Mouse (Mus musculus) spleen, embryonic (tissue): ENCODE measurements at regions not wholly inside any gene's neighbourhood (a gene's known extent, or its start where the extent isn't known, plus 50 kb on each side); places are given as distances from the start of the nearest gene placed in this dataset.

Experiments used
- CTCF ChIA-PET: fragments of 350-600 bp; sonication (Branson Sonifier 250); formaldehyde crosslinking; loops from one replicate; lab custom pipeline; 2022; lab: Charles Lee

DNA sequence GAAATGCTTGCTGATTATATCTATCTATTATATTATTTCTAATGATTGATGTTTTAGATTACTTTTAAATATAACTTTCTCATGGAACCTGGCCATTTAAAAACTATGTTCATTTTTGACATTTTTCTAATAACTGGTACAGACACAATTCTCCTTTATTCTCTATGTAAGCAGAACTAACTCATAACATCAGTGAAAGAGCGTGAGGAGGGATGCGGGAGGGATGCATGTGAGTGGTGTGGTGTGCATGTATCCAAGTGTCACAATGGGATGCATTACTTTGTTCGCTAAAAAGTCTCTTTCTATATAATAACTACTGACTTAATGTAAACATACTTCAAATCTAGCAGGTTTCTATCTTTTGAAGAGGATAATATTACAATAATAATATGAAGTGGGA is 428.7 kb upstream of the Ccnh start:
- CTCF ChIA-PET: no interaction called here

DNA sequence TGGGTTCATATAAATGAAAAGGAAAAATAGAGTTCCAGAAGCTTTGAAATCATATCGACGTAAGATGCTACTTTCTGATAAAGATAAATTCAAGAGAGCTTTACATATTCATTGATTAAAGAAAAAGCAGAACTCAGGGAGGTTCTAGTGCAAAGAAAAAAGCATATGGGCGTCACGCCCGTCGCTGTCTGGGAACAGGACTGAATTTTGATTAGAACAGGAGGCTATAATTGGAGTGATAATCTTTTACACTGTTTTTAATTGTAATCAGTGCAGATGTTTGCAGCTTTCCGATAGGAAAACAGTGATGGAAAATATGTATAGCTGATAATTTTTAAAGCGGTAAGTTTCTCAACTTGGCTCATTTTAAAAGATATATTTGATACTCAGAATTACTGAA is 428.2 kb upstream of the Ccnh start:
- CTCF ChIA-PET: no interaction called here

DNA sequence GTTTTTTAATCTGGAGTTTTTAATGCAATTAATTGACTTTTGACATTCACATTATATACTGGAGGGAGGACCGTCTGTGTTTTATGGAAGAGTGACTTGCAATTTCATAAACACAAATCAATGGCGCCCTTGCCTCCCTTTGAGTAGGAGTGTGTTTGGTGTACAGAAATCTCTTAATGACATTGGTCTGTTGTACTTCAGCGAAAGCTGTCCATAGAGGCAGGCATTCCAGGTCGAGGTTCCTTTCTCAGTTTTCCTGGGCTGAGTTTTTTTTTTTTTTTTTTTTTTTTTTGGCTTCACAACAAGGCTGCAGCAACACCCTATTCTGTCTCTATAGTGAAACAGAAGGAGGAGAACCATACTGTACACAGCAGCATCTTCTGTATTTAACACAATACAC is 427.4 kb upstream of the Ccnh start:
- CTCF ChIA-PET: no interaction called here

DNA sequence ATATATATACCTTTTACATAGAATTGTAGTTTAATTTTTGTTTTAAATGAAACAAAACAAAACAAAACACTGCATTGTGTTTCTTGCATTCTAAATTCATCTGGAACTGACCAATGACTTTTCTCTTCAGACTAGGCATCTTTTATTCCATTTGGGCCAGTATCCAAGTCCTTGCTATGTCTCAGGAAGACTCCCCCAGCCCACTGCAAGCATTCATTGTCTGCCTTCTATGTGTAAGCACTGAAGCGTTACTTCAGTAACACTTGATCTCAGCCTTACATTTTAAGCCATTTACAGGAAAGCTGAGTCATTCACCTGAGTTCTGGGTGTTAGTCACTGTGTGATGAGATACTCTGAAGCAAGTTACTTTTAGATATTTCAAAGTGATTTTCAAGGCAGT is 425.3 kb upstream of the Ccnh start:
- CTCF ChIA-PET: no interaction called here

DNA sequence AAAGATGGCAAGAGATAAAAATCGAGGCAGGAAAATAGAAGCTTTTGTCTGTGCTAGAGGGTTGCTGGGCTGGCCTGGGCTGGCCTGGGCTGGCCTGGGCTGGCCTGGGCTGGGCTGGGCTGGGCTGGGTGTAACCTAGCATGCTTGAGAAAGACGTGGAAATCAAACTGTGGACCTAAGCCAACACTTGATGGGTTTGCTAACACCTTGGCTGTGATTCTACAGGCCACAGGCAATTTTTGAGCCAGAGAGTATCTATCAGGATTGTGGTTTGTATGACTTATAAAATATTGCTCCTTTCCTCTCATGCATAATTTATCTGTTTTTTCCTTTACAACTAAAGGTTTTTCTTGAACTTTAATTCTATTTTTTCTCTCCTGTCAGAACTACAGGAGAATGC is 417.3 kb upstream of the Ccnh start:
- CTCF ChIA-PET: no interaction called here

DNA sequence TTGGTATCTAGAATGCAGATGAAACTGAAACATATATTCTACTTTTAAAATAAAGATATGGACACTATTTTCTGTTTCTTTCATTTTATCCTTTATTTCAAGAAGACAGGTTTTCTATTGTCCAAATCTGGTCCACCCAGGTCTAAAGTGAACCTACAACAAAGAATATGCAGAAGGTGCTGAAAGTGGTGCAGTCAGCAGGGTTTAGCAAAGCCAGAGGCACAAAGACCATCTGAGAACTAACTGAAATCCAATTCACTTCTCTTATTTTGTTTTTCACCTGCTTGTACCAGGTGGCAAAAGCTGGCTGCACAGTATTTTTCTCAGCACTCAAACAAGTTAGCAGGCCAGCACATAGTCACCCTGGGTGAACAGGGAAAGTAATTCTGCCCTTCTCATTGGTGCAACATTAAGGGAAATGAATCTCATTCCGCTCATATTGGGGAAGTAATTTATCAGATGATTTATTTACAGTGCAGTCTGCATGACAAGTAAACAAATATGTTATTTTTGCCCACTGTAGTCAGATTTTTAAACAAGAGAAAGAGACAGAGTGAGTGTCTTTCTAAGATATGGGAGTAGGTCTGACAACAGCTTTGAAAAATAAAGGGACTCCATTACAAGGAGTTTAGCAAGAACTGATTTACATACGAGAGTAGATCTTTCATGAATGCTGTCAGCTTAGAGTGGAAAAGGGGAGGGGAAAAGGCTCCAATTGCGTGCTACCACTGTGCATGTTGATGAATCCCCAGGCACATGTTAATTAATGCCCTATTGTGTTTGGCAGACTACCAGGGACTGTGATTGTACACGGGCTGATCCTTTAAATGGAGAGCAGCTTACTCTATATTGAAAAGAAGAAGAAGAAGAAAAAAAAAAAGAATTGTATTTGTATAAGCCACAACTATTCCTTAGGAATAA is 405.9 kb upstream of the Ccnh start:
- CTCF ChIA-PET: no interaction called here

DNA sequence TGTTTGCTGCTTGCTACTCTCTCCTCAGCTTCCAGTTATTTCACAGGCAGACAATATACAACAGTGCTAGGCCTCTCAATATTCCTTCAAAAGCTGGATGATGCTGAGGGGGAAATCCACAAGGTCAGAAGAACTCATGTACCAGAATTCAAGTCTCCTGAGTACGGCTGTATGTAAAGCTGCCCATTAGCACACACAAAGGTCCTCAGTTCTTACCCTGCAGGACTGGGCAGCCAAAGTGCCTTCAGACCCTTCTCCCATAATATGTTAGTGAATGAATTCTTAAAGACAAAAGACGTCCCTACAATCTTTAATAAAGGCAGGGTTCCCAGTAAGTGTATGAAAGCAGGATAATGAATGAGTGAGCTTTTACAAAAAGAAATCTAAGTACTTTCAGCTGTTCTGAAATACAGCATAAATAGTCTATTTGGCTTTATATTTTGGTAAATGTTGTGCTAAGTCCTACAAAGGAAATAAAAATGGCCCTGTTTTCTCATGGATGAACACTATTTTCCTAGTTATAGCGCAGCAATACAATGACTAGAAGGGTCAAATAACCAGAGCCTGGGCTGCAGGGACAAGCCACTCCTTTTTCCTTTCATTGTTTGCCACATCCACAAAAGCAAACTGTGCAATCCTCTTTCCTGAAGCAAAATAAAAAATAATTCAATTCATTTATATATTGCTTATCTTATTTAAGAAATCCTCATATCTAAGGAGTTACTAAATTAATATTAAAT is 384.8 kb upstream of the Ccnh start:
- CTCF ChIA-PET: no interaction called here

DNA sequence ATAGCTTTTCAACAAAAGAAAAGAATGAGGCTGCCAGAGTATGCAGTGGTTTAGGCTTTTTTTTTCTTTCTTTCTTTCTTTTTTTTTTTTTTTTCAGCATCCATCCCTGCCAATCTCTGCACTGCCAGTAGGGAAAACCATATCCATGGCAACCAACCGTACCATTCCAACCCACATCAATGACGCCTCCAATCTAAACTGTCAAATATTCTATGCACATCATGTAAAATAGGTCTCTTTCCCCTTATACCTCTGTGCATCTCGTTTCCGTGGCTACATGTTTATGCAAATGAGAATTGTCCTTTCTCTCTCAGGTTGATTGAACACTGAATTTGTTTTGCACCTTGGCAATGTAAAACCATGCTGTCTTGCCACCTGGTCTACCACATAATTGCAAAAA is 384.0 kb upstream of the Ccnh start:
- CTCF ChIA-PET: no interaction called here

DNA sequence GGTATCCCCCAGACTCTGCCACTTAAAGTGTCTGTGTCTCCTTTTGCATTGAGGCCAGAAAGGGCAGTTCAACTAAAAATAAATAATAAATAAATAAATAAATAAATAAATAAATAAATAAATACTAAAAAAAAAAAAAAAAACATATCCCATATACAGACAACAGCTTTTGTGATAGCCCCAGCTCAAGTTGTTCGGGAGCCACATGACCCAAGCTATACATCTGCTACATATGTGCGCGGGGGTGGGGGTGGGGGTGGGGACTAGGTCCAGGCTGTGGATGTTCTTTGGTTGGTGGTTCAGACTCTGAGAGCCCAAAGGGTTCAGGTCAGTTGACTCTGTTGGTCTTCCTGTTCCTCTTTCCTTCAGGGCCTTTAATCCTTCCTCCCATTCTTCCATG is 379.6 kb upstream of the Ccnh start:
- CTCF ChIA-PET: no interaction called here
